Mouse (Mus musculus) lung, postnatal 0 days (tissue): ENCODE data around the gene Nt5dc3.

Experiments used
- CTCF ChIP-seq: IDR thresholded peaks from 2 replicates; pipeline ENCODE4 v1.5.1; 2016; ENCODE audit warnings: antibody characterized with exemption, mild to moderate bottlenecking
- EP300 ChIP-seq: IDR thresholded peaks from 2 replicates; pipeline ENCODE4 v1.6.1; 2016; ENCODE audit warnings: antibody characterized with exemption, mild to moderate bottlenecking, control low read depth

DNA sequence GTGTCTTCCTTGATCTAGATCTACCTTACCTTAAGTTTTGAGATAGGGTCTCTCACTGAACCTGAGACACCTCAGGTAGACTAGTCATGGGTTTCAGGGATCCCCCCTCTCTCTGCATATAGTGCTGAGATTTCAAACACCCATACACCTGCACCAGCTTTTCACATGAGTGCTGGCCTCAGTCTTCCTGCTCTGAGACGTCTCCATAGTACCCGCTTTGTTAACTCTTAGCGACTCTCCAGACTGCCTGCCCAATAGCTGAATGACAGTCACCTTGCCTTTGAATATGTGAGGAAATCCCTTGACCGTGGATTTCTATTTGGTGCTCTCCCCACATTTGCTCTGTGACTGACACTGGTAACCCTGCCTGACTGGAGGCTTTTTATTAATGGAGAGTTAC lies 15.4 kb downstream of the Nt5dc3 start:
- TF ChIP-seq EP300 (no peak), CTCF (no peak)
